Mouse (Mus musculus): ENCODE results near the gene Med7. TPM values are rescaled to one million over a fixed set of nuclear protein-coding genes. Genes with fewer than 3 reads are reported as not detected.
"Not testable (repeated sequence)": the region's sequence is repeated elsewhere in the genome, so short reads cannot be mapped to it uniquely, and the experiment has no call there.

Gene Med7
- polyA plus RNA-seq, 1 experiment from 2014 or later: 69.4 TPM

DNA sequence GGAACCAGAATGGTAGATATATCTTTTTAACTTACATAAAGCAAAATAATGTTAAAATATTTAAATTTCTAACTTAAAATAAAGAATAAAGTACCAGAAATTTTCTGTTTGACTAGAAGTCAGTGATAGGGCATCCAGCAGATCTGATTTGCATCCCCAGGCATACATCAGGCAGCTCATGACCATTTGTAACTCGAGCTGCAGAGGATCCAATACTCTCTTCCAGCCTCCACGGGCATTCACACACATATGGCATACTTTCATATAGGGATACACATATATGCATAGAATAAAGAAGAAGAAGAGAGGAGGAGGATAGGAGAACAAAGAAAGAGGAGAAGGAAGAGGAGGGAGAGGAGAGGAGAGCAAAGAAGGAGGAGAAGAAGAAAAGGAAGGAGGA is 38.8 kb upstream of the Med7 start:
- no peak overlapping the region for H3K9ac ChIP-seq
- no peak for ATAC-seq (ENCODE audit: insufficient number of reproducible peaks, low FRiP score, low TSS enrichment, low read depth)
- 33% methylated on average over 2 of the region's 2 CpGs for WGBS

DNA sequence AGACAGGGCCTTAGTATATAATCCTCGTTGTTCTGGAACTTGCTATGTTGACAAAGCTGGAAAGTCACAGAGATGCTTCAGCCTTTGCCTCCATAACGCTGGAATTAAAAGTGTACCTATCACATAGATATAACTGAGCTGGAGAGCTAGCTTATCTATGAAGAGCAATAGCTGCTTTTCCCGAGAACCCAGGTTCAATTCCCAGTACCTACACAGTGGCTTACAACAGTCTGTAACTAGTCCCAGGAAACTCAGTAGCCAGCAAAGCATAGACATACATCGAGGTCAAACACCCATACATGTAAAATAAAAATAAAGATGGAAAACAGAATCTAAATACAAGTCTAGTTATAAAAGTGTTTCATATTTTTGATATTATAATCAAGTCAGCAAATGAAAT is 38.3 kb upstream of the Med7 start:
- no peaks in the 10 kb centered on the region for H3K4me1 ChIP-seq
- no peak overlapping the region for H3K9ac ChIP-seq
- no peak overlapping the region for H3K4me2 ChIP-seq (replicated peaks)
- H3K27ac ChIP-seq (replicated peaks): no peak overlapping the region
- 85% methylated on average over 4 of the region's 4 CpGs for WGBS
- H3K36me3 ChIP-seq: no peaks in the 10 kb centered on the region
- no peak overlapping the region for H3K4me3 ChIP-seq (replicated peaks)
- ATAC-seq (ENCODE audit: insufficient number of reproducible peaks, low FRiP score, low TSS enrichment, low read depth): no peak
- H3K27me3 ChIP-seq: no peaks in the 10 kb centered on the region
- no peaks in the 10 kb centered on the region for H3K9me3 ChIP-seq (replicated peaks)

More for the DNA sequence above, 38.8 kb upstream of the Med7 start:
- Histone ChIP-seq H3K4me3 (replicated peaks) (no peak overlapping the region), H3K4me2 (replicated peaks) (no peak overlapping the region), H3K27ac (replicated peaks) (no peak overlapping the region), H3K9me3 (replicated peaks) (no peaks in the 10 kb centered on the region), H3K27me3 (no peaks in the 10 kb centered on the region), H3K4me1 (no peaks in the 10 kb centered on the region), H3K36me3 (no peaks in the 10 kb centered on the region)

GRCm38 (mm10) chr11:46398933-46399383 is 37.8 kb upstream of the Med7 start:
- H3K4me1 ChIP-seq: no peaks in the 10 kb centered on the region
- no peak overlapping the region for H3K27ac ChIP-seq (replicated peaks)
- no peak overlapping the region for H3K9ac ChIP-seq
- WGBS: 58% methylated on average over 5 of the region's 5 CpGs
- no peak for ATAC-seq (ENCODE audit: insufficient number of reproducible peaks, low FRiP score, low TSS enrichment, low read depth)
- H3K36me3 ChIP-seq: no peaks in the 10 kb centered on the region
- H3K27me3 ChIP-seq: no peaks in the 10 kb centered on the region
- no peaks in the 10 kb centered on the region for H3K9me3 ChIP-seq (replicated peaks)
- no peak overlapping the region for H3K4me3 ChIP-seq (replicated peaks)
- no peak overlapping the region for H3K4me2 ChIP-seq (replicated peaks)

DNA sequence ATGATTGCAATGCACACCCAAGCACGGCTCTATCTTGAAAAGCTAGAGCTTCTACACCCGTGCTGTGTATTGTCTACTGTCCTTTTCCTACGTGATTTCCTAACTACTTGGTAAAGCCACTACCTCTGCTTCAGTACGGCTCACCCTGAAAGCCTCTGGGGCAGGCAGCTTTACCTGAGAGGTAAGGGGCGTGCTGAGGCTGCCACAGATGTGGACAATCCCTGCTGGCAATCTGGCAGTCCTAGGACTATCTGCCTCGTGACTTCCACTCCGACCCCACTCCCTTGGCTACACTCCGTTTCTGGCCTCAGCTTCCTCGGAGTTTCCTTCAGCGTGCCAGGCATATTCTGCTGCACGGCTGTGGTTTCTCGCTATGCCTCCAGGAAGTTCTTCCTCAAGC is 35.2 kb upstream of the Med7 start:
- H3K4me2 ChIP-seq (replicated peaks): no peak overlapping the region
- H3K4me1 ChIP-seq: no peaks in the 10 kb centered on the region
- no peak for ATAC-seq (ENCODE audit: insufficient number of reproducible peaks, low FRiP score, low TSS enrichment, low read depth)
- no peaks in the 10 kb centered on the region for H3K36me3 ChIP-seq
- H3K9ac ChIP-seq: no peak overlapping the region
- no peaks in the 10 kb centered on the region for H3K27me3 ChIP-seq
- no peak overlapping the region for H3K27ac ChIP-seq (replicated peaks)
- WGBS: 78% methylated on average over 12 of the region's 12 CpGs
- no peaks in the 10 kb centered on the region for H3K9me3 ChIP-seq (replicated peaks)
- no peak overlapping the region for H3K4me3 ChIP-seq (replicated peaks)

DNA sequence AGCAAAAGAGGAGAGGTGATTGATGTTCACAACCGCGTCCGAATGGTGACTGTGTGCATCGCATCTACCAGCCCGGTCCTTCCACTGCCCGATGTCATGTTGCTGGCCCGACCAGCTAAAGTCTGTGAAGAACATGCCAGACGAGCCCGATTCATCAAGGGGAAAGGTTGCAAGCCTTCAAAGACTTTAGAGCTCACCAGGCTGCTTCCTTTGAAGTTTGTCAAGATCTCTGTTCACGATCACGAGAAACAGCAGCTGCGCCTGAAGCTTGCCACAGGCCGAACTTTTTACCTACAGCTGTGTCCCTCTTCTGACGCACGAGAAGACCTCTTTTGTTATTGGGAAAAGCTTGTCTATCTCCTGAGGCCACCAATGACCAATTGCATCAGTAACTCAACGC is 31.7 kb upstream of the Med7 start:
- H3K4me2 ChIP-seq (replicated peaks): no peak overlapping the region
- 75% methylated on average over 16 of the region's 16 CpGs for WGBS
- no peak for ATAC-seq (ENCODE audit: insufficient number of reproducible peaks, low FRiP score, low TSS enrichment, low read depth)

GRCm38 (mm10) chr11:46406721-46407120 is 30.0 kb upstream of the Med7 start:
- Histone ChIP-seq H3K9me3 (replicated peaks) (no peaks in the 10 kb centered on the region), H3K27me3 (no peaks in the 10 kb centered on the region), H3K4me1 (no peaks in the 10 kb centered on the region), H3K27ac (replicated peaks) (no peak overlapping the region), H3K36me3 (no peaks in the 10 kb centered on the region), H3K4me3 (replicated peaks) (no peak overlapping the region), H3K9ac (no peak overlapping the region), H3K4me2 (replicated peaks) (no peak overlapping the region)
- ATAC-seq (ENCODE audit: insufficient number of reproducible peaks, low FRiP score, low TSS enrichment, low read depth): no peak
- 36% methylated on average over 10 of the region's 10 CpGs for WGBS

More for the DNA sequence above, 31.7 kb upstream of the Med7 start:
- no peaks in the 10 kb centered on the region for H3K36me3 ChIP-seq
- no peaks in the 10 kb centered on the region for H3K9me3 ChIP-seq (replicated peaks)
- H3K27ac ChIP-seq (replicated peaks): no peak overlapping the region
- no peak overlapping the region for H3K9ac ChIP-seq
- H3K4me3 ChIP-seq (replicated peaks): no peak overlapping the region
- H3K27me3 ChIP-seq: no peaks in the 10 kb centered on the region
- H3K4me1 ChIP-seq: no peaks in the 10 kb centered on the region

DNA sequence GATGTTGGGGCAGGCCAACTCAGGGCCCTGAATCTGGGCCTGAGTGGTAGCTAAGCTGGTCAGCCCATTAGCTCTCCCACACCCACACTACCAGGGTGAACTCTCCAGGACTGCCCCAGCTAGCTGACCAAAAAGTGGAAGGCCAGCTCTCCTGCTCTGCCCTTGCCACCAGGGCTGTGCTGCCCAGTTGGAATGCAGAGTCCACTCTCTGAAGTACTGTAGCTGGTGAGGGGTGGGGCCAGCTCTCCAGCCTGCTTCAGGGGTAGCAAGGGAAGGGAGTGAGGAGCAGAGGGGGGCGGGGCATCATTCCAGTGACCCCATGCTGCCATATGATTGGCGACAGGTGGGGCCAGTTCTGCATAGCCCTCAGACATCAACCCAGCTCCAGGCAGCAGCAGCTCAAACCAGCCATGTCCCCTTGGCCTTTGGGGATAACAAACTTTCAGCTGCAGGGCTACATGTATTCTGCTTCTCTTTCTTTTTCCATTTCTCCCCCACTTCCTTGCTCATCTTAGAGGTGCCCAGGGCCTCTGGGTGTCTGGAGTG is 26.6 kb upstream of the Med7 start:
- no peak overlapping the region for H3K9ac ChIP-seq
- H3K4me1 ChIP-seq: no peaks in the 10 kb centered on the region
- no peak overlapping the region for H3K4me2 ChIP-seq (replicated peaks)
- ATAC-seq (ENCODE audit: insufficient number of reproducible peaks, low FRiP score, low TSS enrichment, low read depth): 0 out of 2 replicates have a peak, but pooled peaks have one; percentile 63
- no peak overlapping the region for H3K27ac ChIP-seq (replicated peaks)
- H3K4me3 ChIP-seq (replicated peaks): no peak overlapping the region
- H3K9me3 ChIP-seq (replicated peaks): no peaks in the 10 kb centered on the region
- no peaks in the 10 kb centered on the region for H3K36me3 ChIP-seq
- H3K27me3 ChIP-seq: no peaks in the 10 kb centered on the region
- 49% methylated on average over 2 of the region's 2 CpGs for WGBS

GRCm38 (mm10) chr11:46418438-46418837 is 18.3 kb upstream of the Med7 start:
- Histone ChIP-seq H3K9me3 (replicated peaks) (no peaks in the 10 kb centered on the region), H3K27ac (replicated peaks) (no peak overlapping the region), H3K4me3 (replicated peaks) (no peak overlapping the region), H3K36me3 (no peaks in the 10 kb centered on the region), H3K9ac (no peak overlapping the region), H3K4me1 (0 out of 2 replicates have a peak, but pooled peaks cover 4% of the 10 kb centered on the region), H3K4me2 (replicated peaks) (no peak overlapping the region), H3K27me3 (no peaks in the 10 kb centered on the region)
- WGBS: 42% methylated on average over 1 of the region's 1 CpGs
- ATAC-seq (ENCODE audit: insufficient number of reproducible peaks, low FRiP score, low TSS enrichment, low read depth): no peak

- Histone ChIP-seq H3K9ac (no peak overlapping the region), H3K4me3 (replicated peaks) (no peak overlapping the region), H3K36me3 (no peaks in the 10 kb centered on the region), H3K9me3 (replicated peaks) (no peaks in the 10 kb centered on the region), H3K27ac (replicated peaks) (no peak overlapping the region), H3K4me2 (replicated peaks) (no peak overlapping the region), H3K27me3 (no peaks in the 10 kb centered on the region), H3K4me1 (0 out of 2 replicates have a peak, but pooled peaks cover 4% of the 10 kb centered on the region)
- no peak for ATAC-seq (ENCODE audit: insufficient number of reproducible peaks, low FRiP score, low TSS enrichment, low read depth)
- 44% methylated on average over 5 of the region's 5 CpGs for WGBS
Measured at GRCm38 (mm10) chr11:46418860-46419259, 17.9 kb upstream of the Med7 start.

DNA sequence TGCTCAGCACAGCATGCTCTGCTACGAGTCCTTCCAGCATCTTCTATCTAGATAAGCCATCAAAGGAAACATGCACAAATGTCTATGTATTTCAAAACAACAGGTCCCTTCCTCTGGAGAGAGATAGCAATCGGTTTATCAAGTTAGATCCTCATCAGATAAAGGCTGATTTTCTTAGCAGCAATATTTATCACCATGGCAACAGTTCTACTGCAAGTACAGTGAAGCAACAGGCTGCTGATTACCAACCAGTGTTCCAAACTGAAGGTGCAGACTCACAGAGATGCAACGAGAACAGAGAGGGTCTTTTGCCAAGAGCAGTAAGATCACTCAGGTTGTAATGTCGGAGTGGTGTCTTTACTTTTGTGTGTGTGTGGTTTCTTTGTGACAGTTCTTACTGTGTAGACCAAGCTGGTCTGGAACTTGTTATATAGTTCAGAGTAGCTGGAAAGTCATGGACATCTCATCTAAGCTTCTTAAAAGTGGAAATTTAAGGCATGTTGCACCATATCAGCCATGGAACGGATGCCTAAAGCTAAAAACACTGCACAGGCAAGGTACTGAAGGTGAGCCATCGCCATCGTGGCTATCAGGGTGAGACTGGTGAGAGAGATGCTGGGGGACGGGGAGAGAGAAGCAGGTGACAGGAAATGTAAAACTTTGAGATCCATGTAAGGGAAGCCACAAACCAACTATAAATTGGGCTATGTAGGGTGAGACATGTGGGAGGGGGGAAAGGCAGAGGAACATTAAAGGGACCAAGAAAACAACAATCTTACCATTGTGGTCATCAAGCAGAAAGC is 15.4 kb upstream of the Med7 start:
- H3K4me1 ChIP-seq: 0 out of 2 replicates have a peak, but pooled peaks cover 4% of the 10 kb centered on the region
- ATAC-seq (ENCODE audit: insufficient number of reproducible peaks, low FRiP score, low TSS enrichment, low read depth): no peak
- no peaks in the 10 kb centered on the region for H3K36me3 ChIP-seq
- no peaks in the 10 kb centered on the region for H3K27me3 ChIP-seq
- 78% methylated on average over 8 of the region's 8 CpGs for WGBS
- H3K27ac ChIP-seq (replicated peaks): no peak overlapping the region
- no peak overlapping the region for H3K4me2 ChIP-seq (replicated peaks)
- H3K9me3 ChIP-seq (replicated peaks): no peaks in the 10 kb centered on the region
- H3K4me3 ChIP-seq (replicated peaks): no peak overlapping the region
- no peak overlapping the region for H3K9ac ChIP-seq

DNA sequence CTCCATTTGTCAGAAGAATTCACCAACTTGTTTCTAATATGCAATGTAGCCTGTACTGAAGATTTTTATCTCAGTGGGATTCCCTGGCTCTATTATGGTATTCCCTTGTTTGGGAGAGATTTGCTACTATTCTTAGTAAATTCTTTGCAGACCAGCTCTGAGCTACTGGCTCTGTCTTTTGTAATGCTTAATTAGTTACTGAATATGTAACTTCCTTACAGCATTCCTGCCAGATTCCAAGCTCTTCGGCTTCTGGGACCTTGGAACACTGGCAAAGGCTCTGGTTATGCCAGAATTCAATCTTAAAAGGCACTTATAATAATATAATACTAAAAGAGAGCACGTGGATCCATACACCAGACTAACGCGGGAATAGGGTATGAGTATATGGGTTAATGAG is 8.6 kb upstream of the Med7 start:
- not testable (repeated sequence) for H3K27me3 ChIP-seq; H3K27ac ChIP-seq (replicated peaks); H3K4me3 ChIP-seq (replicated peaks); H3K9me3 ChIP-seq (replicated peaks); H3K4me2 ChIP-seq (replicated peaks); H3K9ac ChIP-seq; H3K4me1 ChIP-seq; ATAC-seq (ENCODE audit: insufficient number of reproducible peaks, low FRiP score, low TSS enrichment, low read depth); H3K36me3 ChIP-seq
- 38% methylated on average over 4 of the region's 4 CpGs for WGBS

DNA sequence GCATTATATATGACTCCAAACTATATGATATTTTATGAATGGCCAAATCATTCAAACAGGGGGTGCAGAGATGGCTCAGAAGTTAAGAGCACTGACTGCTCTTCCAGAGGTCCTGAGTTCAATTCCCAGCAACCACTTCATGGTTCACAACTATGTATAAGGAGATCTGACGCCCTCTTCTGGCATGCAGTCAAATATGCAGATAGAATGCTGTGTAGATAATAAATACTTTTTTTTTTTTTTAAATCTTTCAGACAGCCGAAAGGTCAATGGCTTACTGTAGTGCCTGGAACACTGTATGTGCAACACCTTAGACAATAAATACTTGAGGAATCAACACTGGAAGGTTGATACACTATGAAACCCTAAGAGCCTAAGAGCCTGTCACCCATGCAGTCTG is 6.6 kb upstream of the Med7 start:
- H3K4me3 ChIP-seq (replicated peaks): no peak overlapping the region
- H3K9ac ChIP-seq: no peak overlapping the region
- H3K4me1 ChIP-seq: no peaks in the 10 kb centered on the region
- H3K36me3 ChIP-seq: no peaks in the 10 kb centered on the region
- no peak overlapping the region for H3K27ac ChIP-seq (replicated peaks)
- H3K9me3 ChIP-seq (replicated peaks): no peaks in the 10 kb centered on the region
- no peaks in the 10 kb centered on the region for H3K27me3 ChIP-seq
- no peak overlapping the region for H3K4me2 ChIP-seq (replicated peaks)
- ATAC-seq (ENCODE audit: insufficient number of reproducible peaks, low FRiP score, low TSS enrichment, low read depth): no peak
- WGBS: 90% methylated on average over 2 of the region's 2 CpGs

Measured in embryonic facial prominence, embryonic 15.5 days (tissue).